Mouse (Mus musculus): ENCODE results near the gene Styxl1. TPM values are rescaled to one million over a fixed set of nuclear protein-coding genes. Genes with fewer than 3 reads are reported as not detected.

Gene Styxl1
- polyA plus RNA-seq, 1 experiment from 2014 or later, result 0.83 TPM

- no peak for DNase-seq (ENCODE audit: low spot score)
Measured at GRCm38 (mm10) chr5:135702190-135702589, 76.0 kb downstream of the Styxl1 start.

- DNase-seq (ENCODE audit: low spot score), result no peak
Measured at GRCm38 (mm10) chr5:135701601-135702000, 76.6 kb downstream of the Styxl1 start.

GRCm38 (mm10) chr5:135697711-135698111 lies 80.5 kb downstream of the Styxl1 start:
- DNase-seq (ENCODE audit: low spot score), result no peak

Small RNA genes within 50 kb of the gene (microRNA-seq; reads per million reads assigned to microRNA genes)
- gene Mir7034 (ENCODE audit: borderline number of aligned reads), result not detected

Other genes starting within 250 kb of the Styxl1 start
- gene Hip1, start 233.3 kb downstream of the Styxl1 start, polyA plus RNA-seq (2015; fragmentation: Nextera tagmentation; extraction: Ambion mirVana), result 2.4 and 2.7 TPM in 2 replicates
- not detected in 2 replicates for gene Ccl26, start 214.8 kb downstream of the Styxl1 start, polyA plus RNA-seq (2015; fragmentation: Nextera tagmentation; extraction: Ambion mirVana)
- gene Ccl24, start 205.3 kb downstream of the Styxl1 start, polyA plus RNA-seq (2015; fragmentation: Nextera tagmentation; extraction: Ambion mirVana), result 32.0 and 35.5 TPM in 2 replicates
- 25.5 and 27.3 TPM in 2 replicates for gene Rhbdd2, start 145.8 kb downstream of the Styxl1 start, polyA plus RNA-seq (2015; fragmentation: Nextera tagmentation; extraction: Ambion mirVana)
- 44.4 and 45.8 TPM in 2 replicates for gene Por, start 108.4 kb downstream of the Styxl1 start, polyA plus RNA-seq (2015; fragmentation: Nextera tagmentation; extraction: Ambion mirVana)
- gene Tmem120a, start 33.9 kb downstream of the Styxl1 start, polyA plus RNA-seq (2015; fragmentation: Nextera tagmentation; extraction: Ambion mirVana), result 37.3 and 40.4 TPM in 2 replicates
- gene Mdh2, start 95 bp upstream of the Styxl1 start, polyA plus RNA-seq (2015; fragmentation: Nextera tagmentation; extraction: Ambion mirVana), result 525 and 570 TPM in 2 replicates
- gene Srrm3, start 28.5 kb upstream of the Styxl1 start, polyA plus RNA-seq (2015; fragmentation: Nextera tagmentation; extraction: Ambion mirVana), result 0.09 TPM in 1 of 2 replicates, not detected in the other
- 23.7 and 29.1 TPM in 2 replicates for gene Hspb1, start 109.5 kb upstream of the Styxl1 start, polyA plus RNA-seq (2015; fragmentation: Nextera tagmentation; extraction: Ambion mirVana)
- 69.4 and 69.8 TPM in 2 replicates for gene Ywhag, start 156.2 kb upstream of the Styxl1 start, polyA plus RNA-seq (2015; fragmentation: Nextera tagmentation; extraction: Ambion mirVana)
- 1.6 and 2.7 TPM in 2 replicates for gene Ssc4d, start 196.1 kb upstream of the Styxl1 start, polyA plus RNA-seq (2015; fragmentation: Nextera tagmentation; extraction: Ambion mirVana)
- gene Zp3, start 201.7 kb upstream of the Styxl1 start, polyA plus RNA-seq (2015; fragmentation: Nextera tagmentation; extraction: Ambion mirVana), result 0.53 and 0.64 TPM in 2 replicates
- gene Dtx2, start 216.4 kb upstream of the Styxl1 start, polyA plus RNA-seq (2015; fragmentation: Nextera tagmentation; extraction: Ambion mirVana), result 43.9 and 46.0 TPM in 2 replicates